Mouse (Mus musculus) left cerebral cortex, adult 9 months (tissue): ENCODE results near the gene Cacna1b.

Source experiments
- DNase-seq, 2 experiments: peaks; one replicate each; pipeline ENCODE4 v3.0.0; 2022; ENCODE audit warnings: low spot score in 2 of 2

The Cacna1b gene

DNA sequence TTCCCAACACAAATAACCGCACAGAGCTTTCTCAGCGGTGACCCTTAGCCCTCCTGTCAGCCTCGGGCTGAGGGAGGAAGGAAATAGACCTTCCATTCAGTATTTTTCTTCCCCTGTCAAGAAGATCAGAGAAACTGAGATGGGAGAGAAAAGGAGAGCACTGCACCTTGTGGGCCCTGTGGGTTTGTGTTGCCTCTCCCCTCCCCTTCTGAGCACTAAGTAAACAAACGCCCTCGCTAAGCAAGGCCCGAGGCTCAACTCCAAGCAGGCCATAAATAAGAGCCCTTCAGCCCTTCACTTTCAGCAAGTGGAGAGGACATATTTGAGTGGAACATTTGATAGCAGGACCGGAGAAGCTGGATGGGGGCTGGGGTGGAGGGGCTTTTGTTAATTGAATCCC lies 209.0 kb downstream of the Cacna1b start:
- DNase-seq: no peak
